Mouse (Mus musculus) thymus, postnatal 10 days (tissue): ENCODE results near the gene Tgfbr2.

ENCODE experiments used
- DNase-seq, 2 experiments: peaks; one replicate each; pipeline ENCODE4 v3.0.0; 2021; ENCODE audit warnings: low spot score in 2 of 2

The Tgfbr2 gene

DNA sequence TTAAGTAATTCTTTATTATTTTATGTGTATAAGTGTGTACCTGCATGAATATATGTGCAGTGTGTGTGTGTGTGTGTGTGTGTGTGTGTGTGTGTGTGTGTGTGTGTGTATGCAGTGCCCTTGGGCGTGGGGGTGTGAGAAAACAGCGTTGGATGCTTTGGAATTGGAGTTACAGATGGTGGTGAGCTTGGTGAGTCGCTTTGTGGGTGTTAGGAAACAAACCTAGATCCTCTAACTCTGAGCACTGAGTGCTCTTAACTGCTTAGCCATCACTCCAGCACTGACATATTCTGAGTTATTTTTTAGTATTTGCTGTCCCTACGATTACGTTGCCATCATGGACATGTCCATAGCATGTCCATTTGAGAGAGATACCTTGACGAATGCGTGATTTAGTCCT, 59.3 kb downstream of the Tgfbr2 start:
- DNase-seq, result no peak

DNA sequence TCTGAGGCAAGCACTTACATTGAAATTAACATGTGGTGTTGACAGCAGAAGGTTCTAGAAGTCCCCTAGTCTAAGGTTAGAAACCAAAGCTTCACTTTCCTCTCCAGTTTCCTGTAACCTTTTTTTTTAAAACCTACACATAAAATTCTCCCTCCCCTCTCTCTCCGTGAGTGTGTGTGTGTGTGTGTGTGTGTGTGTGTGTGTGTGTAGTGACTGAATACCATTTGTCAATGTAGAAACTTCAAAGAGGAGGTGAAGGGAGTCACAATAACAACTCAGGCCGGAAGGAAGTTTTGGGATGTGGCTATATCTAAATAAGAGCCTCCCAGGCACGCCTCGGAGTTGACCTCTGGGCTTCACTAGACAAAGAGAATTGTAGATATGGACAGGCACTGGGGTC, 60.8 kb downstream of the Tgfbr2 start:
- no peak for DNase-seq

DNA sequence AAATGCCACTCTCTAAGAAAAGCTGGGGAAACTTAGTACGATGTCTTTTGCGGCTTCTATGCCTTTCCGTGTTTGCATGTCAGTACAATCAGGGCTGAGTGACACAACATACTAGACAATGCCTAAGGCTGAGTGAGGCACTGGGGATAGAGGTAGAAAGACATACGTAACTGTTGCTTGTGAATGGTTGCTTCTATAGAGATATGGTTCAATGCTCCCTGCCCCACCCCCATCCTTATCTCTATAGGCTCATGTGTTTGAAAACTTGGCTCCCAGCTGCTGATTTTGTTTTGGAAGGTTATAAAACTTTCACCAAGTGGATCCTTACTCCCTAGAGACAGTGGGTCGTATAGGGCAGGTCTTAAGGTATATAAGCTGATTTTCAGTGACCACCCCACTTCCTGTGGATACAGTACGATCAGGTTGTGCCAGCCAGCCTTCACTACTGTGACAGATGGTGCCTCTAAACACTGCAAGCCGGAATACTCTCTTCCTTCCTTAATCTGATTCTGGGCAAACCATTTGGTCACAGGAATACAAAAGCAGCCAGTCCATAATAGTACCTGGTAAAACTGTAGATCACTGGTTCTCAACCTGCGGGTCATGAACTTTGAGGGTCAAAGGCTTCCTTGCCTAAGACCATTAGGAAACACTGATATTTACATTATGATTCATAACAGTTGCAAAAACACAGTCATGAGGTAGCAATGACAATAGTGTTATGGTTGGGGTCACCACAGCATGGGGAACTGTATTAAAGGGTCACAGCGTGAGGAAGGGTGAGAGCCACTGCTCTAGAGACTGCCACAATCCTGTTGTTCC, 63.8 kb downstream of the Tgfbr2 start:
- no peak for DNase-seq

DNA sequence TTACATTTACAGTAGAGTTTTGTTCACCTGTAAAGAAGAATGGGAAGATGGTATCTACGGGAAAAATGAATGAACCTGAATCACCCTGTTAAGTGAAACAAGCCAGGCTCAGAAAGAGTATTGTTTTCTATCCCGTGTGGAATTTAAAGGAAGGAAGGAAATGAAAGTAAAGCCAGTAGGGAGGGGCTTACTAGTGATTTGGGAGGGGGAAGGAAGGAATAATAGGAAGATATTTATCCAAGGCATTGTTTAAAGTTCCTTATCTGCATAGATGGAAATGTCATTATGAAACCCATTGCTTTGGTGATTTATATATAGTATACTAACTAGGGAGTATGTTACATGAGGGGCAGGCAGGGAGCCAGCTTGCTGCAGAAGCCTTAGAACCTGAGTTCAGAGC, 66.4 kb downstream of the Tgfbr2 start:
- DNase-seq, result no peak

DNA sequence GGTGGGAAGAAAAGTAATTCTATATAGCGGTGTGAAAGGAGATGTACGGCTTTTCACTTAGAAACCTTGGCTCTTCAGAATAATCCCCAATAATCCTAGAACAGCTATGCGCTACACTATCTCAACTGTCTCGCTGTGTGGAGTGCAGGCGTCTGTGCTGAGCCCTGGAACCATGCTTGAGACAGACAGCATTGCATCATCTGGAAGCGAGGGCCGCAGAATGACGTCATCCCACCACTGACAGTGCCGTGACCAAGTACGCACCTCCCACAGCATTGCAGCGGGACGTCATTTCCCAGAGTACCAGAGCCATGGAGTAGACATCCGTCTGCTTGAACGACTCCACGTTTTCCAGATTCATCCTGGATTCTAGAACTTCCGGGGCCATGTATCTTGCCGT, 70.4 kb downstream of the Tgfbr2 start:
- DNase-seq, result no peak

DNA sequence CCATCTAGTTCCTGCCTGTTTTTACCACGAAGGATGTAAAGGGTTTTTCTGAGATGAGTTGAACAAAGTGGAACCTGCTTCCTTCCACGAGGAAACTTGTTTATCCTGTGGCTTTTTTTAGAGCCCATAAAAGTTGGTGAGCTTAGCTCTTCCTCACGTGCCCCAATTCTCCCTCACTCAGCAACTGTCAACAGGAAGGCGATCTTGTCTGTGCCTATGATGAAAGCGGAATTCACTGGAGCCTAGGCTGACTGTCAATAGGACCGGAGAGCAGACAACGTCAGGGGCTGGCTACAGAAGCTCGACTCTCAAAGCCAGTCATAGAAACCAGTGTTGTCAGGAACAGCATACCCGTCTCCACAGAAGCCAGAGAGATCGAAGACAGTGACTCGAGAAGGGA, 73.3 kb downstream of the Tgfbr2 start:
- DNase-seq, result no peak

DNA sequence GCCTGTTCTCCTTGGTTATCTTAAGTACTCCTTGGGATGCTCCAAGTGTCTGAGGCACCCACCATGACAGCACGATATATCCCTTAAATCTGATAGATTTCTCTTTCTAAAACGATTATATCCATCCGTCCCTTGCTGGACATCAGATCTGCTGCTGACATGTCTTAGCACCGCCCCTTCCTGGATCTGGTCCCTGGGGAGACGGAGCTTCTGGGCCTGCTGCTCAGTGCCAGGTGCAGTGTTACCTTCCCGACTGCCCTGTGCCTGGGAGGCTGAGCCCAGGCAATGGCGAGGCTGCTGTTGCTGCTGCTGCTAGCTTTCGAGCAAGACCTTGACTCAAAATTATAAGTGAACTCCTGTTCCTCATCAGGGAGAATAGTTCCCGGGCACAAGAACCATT, 75.1 kb downstream of the Tgfbr2 start:
- no peak for DNase-seq

DNA sequence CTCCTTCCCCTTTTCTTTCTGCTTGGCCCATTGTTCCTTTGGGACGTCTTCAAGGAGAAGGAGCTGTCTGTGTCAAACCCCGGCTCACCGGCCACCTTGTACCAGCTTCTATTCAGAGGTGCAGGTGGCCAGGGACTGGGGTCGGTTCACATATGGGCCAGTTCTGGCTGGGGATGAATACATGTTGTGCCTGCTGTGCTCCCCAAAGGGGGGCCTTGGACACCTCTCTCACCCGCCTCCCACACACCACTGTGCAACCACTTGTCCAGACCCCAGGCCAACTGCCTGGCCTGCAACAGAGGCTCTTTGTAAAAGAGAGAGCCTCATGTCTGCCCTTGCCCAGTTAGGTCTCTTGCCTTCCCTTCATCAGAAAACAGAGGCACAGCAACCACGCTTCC, 75.6 kb downstream of the Tgfbr2 start:
- no peak for DNase-seq

DNA sequence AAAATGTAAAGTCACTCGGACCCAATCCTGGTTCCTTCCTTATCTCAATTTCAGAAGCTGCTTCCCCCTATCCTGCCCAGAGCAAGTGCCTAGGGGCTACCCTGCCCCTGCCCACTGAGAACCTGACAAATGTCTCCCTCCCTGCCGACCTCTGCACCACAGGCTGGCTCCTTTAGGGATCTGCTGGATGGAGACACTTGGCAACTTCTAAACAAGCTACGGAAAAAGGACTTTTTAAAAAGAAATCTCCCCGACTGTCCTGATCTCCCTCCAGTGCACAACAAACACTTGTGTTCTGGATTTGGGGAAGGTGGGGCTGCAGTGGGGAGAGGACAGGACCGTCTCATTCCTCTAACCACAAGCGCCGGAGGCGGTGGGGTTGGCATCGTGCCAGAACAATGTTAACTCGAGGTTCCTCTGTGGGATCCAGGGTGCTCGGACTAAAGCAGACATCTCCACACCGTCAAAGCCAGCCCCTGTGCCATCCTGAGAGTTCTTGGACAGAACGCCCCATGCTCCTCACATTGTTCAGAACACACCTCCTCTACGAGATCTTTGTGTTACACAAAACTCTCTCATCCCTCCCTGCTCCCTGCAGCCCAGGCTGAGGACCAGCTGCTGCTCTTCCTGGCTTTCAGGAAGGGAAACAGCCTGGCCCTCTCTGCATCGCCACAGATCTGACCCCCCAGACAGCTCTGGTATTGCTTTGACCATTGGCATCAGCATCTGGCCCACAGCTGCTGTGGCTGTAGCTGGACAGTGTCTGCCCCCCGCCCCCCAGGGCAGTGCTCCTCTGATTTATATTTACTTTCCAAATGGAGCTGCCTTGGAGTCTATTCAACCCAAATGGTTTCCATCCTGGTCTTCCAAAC, 76.2 kb downstream of the Tgfbr2 start:
- no peak for DNase-seq

DNA sequence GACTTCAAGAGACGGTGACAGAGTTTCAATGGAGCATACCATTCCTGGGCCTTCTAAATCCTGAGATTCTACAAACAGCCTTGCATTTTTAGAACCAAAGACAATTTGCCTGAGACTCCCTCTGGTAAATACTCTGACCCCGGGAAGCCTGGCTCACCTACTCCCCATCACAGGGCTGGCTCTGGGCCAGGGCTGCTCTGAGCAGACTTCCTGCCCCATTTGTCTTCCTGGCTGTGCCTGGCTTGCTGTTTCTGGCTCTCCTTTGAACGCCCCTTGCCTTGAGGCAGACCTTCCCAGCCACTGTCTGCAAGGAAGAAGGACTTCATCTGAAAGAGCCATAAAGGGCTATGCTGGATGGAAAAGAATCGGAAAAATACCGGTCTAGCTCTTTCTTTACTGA, 83.2 kb downstream of the Tgfbr2 start:
- no peak for DNase-seq

DNA sequence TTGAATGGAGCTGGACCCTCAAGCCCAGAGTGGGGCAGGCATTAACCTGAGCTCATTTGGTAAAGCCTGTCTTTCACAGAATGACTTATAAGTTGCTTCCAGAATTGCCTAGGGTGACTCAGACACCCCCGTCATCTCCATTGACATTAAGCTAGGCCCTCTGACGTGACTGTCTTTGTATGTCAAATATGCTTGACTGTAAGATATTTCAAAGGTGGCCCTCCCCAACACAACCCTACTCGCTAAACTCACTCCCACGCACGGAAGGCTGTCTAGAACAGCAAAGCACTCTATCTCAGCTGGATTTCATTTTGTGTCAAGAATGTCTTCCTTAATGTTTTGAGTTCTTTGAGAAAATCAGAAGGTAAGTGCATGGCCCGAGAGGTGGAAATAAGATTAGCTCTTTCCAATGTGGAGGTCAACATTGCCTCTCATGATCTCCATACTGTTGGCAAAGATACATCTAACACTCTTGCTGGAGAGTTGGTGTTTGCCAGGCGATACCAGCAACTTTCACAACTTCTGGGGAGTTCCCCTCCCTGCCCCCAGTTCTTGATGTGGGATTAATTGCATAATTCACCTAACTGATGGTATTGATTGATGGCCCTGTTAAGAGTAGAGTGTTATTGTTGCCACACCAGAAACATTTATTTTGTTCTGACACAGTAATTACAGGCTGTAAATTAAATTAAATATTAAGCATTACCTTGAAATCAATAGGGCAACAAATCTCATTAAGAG, 83.9 kb downstream of the Tgfbr2 start:
- no peak for DNase-seq

DNA sequence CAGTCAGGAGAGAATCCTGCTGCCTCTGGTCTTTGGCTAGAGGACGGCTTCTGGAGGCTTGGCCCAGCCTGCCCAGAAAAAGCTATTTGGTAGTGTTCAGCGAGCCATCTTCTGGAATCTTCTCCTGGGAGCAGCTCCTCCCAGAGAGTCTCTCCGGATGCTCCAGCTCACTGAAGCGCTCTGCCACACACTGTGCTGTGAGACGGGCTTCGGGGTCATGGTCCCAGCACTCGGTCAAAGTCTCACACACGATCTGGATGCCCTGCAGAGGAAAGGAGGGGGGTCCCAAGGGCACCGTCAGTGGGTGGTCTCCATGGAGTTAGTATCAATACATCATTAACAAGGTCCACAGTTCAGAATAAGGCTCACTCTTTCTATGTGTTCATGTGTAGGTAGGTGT, 84.9 kb downstream of the Tgfbr2 start:
- no peak for DNase-seq

DNA sequence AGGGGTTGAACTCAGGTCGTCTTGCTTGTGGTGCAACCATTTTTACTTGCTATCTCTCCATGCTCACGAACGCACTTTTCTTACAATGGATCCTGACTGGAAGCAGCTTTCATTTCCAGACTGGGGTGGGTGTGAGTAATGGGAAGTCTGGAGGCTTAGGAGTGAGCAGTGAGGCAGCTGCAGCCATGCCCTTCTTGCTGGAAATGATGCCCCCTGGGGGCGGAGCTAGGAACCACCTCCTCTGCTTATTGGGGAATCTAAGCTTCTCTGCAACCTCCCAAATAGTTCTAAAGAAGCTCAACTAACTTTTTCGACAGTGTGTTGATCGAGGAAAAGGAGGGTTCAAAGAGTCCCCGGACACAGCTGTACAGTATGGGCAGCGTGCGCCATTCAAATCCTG, 86.2 kb downstream of the Tgfbr2 start:
- DNase-seq, result peak; percentile 35 to 57

DNA sequence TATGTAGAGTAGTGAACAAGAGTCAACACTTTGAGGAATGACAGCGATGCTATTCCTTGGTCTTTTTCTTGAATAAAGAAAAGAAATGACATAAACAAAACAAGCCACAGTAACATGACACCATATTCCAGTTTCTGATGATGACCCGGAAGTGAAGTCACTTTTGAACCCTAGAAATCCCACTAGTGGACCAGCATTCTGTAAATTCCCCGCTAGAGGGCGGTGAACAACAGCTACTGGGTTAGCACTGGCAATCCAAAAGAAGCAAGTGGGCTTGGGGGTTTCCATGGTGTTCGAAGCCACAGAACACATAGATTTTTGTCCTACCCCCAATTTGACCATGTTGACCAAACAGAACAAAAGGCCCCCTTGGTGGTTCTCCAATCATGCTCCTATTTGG, 87.3 kb downstream of the Tgfbr2 start:
- DNase-seq, result peak; percentile 67 to 81

DNA sequence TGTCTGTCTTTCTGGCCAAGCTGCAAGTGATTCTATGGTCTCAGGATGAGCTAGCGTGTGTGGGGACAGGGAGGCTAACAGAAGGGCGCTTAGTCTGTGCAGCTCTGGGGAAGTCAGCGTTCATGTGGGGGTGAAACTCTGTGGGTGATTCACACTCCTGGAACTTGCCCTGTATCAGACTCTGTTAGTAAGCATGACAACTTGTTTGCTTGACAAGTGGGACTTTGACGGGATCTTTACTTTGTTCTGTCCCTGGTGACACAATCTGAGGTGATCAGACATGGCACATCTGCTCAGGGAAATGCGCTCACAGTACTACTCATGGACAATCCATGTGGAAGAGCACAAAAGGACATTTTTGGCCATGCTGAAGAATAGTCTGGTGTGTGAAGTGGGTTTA, 87.9 kb downstream of the Tgfbr2 start:
- no peak for DNase-seq

DNA sequence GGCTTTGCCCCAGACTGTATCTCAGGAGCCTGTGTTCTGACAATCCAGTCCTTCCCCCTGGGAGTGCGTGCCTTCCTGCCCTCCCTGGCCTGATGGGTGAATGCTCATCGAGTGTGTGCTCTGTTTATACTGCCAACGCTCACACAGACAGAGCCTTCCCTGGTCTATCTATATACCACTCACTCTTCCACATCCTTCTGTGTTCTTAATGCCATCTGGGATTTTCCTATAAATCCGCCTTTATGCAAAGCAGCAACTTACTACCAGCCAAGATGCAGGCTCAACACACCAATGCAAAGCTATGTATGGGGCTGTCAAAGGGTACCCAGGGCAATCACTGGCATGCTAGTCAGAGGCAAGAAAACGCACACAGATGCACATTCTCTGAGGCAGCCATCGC, 89.2 kb downstream of the Tgfbr2 start:
- DNase-seq, result no peak

DNA sequence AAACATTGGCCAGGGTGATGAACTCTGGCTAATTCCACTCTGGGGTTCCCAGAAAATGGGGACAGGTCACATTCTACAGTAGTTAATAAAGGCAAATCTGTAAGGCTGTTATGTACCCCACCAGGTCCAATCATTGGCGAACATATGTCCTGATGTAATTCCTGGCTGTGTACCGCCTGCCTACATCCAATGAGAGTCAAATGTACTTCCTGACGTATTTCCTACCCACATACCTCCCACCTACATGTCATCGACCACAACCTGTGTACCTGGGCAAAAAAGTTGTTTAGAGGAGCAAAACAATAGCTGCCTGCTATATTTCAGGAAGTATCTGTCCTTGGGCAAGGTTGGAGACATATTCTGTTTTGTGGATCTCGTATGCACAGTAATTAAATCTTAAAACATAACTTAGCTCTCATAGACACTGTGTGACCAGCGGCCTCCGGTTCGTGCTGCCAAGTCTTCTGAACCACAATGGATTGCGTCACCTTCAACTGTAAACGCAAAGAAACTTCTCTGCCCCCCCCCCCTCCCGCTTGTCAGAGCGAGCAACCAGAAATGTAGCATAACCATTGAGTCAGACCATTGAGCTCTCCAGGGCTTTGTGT, 90.7 kb downstream of the Tgfbr2 start:
- DNase-seq, result no peak

DNA sequence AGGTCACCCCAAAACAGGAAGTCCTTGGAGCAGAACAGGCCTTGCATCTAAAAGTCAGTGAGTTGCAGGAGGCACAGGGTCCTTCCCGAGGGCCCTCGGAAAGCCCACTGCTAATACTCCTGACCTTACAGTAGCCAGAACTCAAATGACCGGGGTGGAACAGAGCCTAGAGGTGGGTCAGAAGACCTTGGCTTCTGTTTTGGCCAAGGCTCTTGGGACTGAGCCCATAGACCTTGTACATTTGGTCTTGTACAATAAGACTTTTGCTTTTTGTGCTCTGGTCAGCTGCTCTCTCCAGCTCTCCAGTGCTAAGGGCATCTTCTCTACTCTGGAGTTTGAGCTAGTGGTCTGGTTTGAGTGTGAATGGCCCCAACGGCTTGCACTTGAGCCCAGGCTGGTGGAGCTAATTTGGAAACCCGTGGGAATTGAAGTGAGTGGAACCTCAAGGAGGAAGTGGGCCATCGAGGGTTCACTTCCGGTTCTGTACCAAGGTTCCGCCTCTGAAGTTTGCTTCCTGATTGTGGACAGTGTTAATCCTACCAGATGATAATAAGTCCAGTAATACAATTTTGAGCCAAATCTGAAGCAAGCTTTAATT, 91.3 kb downstream of the Tgfbr2 start:
- no peak for DNase-seq

DNA sequence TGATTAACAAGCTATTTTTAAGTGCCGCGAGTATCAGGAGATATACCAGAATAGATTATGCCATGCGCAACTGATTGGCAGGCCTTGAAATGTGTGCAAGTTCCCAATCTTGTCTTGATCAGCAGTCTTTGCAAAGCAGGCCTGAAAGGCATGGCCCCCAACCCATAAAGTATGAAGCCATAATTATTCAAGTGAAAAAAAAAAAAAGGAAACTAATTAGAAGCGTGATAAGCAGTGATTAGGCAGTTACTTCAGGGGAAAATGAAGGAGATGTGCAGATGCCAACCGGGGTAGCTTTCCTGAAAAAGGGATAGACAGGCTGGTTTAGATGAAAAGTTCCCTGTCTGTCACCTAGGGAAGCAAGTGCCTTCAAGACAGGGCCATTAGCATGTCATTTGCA, 91.9 kb downstream of the Tgfbr2 start:
- DNase-seq, result no peak

DNA sequence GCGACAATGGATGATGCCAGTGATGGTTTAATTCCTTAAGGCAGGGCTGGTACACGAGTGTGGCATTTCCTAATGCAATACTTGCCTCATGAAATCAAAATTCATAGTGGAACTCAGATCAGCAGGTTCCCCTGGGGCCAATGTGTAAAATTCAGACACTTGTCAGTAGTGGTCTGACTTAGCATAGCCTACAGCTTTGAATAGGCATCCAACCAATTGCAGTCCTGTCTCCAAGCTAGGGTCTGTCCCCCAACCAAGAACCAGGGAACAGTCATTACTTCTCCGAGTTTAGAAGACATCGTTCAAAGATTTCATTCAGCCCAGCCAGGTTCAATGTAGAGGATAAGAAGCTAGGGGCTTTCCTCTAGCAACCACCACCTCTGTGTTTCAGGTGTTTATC, 93.4 kb downstream of the Tgfbr2 start:
- no peak for DNase-seq

DNA sequence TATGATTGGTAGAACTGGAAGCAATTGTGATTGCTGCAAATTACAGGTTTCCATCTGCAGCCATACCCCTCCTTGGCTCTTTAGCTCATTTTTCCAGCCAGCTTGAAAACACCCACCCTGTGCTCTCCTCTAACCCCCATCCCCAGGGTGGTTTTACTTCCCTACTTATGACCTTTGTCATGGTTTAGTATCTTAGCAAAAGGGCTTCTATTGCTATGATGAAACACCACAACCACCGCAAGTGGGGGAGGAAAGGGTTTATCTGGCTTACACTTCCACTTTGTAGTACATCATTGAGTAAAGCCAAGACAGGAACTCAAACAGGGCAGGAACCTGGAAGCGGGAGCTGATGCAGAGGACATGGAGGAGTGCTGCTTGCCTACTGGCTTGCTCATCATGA, 97.7 kb downstream of the Tgfbr2 start:
- DNase-seq, result peak in 1 of 2 experiments; percentile 32

DNA sequence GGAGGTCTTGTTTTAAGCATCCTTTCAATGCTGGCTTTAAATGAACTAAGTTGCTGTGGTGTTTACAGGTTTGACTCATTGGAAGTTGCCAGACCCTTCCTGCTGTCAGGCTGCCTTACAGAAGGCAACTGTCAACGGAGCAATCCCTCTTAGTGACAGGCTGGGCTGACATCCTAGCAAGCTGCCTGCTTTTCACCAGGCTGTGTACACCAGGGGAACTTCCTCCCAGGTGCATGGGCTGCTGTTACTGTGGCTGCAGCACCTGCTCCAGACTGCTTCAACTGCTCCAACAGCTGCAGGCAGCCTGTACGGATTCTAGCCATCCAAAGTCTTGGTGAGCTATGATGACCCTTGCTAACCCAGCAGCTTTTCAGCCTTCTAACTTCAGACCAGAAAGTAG, 98.2 kb downstream of the Tgfbr2 start:
- DNase-seq, result peak; percentile 72 to 86
